Mouse (Mus musculus) heart, postnatal 14 days (tissue): ENCODE data around the gene Mbd5. TPM values are rescaled to one million over a fixed set of nuclear protein-coding genes. Genes with fewer than 3 reads are reported as not detected.

Source experiments
- DNase-seq, 2 experiments: peaks; one replicate each; pipeline ENCODE4 v3.0.0; 2021 to 2022
- intact Hi-C: fragments of 180-260 bp; cut with DNase I; formaldehyde crosslinking; loops from one replicate; pipeline ENCODE4 v1.15.1; 2025
- long read RNA-seq, 2 experiments: library from polyadenylated mRNA; stranded (forward); transcript quantifications; one replicate each; pipeline ENCODE4 v2.0.0; 2021
- total RNA-seq, 2 experiments: library from RNA; stranded (reverse); gene quantifications; 2 replicates each; pipeline ENCODE4 v1.2.3; 2021

Gene Mbd5
- total RNA-seq = 10 to 100 TPM; 36.2 to 36.8 TPM
- long read RNA-seq, experiment 1, full-length matches to known transcripts = 1 of 5 reads
- long read RNA-seq, experiment 1, partial matches to known transcripts = 0 of 5 reads
- long read RNA-seq, experiment 1, other reads (novel, unspliced or antisense) = 4 of 5 reads
- long read RNA-seq, experiment 2, partial matches to known transcripts = 2 of 6 reads
- long read RNA-seq, experiment 2, other reads (novel, unspliced or antisense) = 4 of 6 reads

DNA sequence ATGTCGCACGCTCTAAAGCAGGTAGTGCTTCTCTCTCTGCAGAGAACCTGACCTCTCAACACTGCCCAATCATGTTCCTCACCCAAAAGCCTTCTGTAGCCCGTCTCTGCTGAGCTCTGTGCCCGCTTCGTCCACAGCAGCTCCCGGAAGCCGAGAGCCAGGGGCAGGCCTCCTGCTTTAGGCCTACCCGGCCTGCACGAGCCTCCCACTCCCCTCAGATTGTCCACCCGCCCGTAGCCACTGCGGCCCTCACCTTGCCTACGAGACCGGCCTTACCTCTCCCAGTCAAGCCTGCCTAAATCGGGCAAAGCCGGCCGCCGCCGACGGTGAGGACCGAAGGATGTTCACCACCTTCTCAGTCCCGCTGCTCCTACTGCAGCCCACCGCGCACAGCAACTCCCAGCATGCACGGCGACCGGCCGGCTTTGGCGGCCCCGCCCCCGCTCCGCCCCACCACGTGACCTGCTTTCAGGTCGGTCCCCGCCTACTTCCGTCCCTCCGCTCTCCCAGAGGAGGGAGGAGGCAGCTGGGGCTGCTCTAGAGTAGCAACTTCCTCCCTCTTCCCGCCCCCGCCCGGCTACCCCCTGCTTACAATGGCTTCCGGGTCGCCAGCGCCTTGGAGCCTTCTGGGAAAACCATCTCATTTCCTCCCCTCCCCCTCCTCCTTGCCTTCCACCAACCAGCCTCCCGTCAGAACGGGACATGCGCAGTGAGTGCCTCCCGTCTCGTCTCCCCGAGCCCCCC lies at the start of gene Mbd5:
TSS of gene Mbd5 (plus strand) at position 668 of the 744 bp plus-strand sequence.
- intact Hi-C loops = no loop called here
- peak; percentile 98 to 99 for DNase-seq

DNA sequence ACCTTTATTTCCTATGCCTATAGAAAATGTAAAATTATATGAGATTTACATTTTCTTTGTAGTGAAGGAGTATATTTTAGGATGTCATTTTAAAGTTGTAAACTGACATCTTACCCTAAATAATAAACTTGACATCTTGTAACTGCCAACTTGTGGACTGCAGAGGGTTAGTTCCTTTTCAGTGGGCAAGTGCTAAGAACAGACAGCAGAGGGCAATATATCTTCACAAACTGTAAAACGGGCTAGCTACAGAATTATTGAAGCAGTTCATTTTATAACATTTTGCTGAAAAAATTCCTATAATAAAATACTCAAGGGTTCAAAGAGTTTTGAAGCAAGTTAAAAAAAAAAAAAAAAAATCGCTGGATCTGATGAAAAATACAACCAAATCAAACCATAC lies 40.4 kb upstream of the Mbd5 start:
- intact Hi-C loops = loop anchor here (1.0 kb wide), 1 partner anchor 404 kb away; no protein-coding TSS in a partner anchor
- no peak for DNase-seq

DNA sequence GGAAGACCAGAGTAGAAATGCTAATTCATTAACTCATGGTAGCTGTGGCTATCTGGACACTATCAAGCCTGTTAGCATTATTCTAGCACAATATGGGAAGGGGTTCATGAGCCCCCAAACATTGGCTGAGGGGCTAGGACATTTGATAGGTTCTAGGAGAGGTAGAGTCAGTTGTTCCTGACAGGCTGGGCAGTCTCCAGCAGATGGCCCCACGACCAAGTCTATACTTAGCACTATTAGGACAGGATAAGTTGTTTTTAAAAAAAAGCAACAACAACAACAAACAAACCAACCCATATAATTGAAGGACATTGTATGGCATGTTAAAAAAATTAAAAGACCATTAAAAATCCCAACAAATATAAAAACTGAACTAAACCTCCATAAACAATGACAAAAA lies 35.1 kb upstream of the Mbd5 start:
- intact Hi-C loops = loop anchor here (5.0 kb wide), 1 partner anchor 818 kb away; no protein-coding TSS in a partner anchor
- no peak for DNase-seq

DNA sequence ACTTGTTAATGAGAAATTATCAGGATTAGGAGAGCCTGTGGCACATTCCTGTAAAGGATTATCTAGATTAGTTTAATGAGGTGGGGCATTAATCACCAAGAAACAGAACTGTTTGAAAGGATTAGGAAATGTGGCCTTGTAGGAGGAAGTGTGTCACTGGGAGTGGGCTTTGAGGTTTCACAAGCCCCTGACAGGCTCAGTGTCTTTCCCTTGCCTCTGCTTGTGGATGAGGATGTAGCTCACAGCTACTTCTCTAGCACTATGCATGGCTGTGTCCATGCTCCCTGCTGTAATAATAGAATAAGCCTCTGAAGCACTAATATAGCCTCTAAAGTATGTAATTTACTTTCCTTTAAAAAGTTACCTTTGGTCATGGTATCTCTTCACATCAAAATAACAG lies 33.5 kb upstream of the Mbd5 start:
- DNase-seq = no peak
- intact Hi-C loops = no loop called here

DNA sequence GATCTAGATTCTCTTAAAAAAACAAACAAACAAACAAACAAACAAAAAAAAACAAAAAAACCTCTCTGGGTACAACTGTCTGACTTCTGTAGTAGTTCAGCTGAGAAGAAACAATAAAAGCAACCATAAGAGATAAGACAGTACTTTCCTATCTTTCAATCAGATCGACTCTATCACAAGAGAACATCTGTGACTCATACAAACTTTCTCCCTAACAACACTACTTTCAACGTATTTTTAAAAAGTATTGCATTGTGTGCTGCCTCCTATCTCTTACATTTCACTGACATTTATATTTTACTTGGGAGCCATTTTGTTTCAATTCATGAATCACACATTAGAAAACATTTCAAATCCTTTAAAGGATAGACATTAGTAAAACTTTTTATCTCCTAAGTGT lies 14.2 kb upstream of the Mbd5 start:
- no peak for DNase-seq
- intact Hi-C loops = no loop called here

DNA sequence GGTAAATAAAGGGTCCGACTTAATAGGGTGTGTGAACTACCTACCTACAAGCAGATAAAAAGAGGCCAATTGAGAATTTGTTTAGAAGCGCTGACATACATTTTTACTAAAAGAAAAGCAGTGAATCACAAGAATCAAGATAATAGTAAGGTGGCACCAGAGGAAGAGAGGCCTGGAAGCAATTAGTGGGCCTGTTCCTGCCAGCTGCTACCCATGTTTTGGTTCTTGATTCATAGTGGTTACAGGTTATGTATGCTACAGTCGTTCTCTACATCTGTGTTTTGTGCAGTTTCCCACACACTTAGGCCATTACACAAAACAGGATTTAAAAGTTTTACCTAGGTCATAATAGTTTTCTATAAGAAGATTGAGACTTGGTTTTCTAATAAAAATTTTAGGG lies 1.5 kb upstream of the Mbd5 start:
- no peak for DNase-seq
- intact Hi-C loops = no loop called here

DNA sequence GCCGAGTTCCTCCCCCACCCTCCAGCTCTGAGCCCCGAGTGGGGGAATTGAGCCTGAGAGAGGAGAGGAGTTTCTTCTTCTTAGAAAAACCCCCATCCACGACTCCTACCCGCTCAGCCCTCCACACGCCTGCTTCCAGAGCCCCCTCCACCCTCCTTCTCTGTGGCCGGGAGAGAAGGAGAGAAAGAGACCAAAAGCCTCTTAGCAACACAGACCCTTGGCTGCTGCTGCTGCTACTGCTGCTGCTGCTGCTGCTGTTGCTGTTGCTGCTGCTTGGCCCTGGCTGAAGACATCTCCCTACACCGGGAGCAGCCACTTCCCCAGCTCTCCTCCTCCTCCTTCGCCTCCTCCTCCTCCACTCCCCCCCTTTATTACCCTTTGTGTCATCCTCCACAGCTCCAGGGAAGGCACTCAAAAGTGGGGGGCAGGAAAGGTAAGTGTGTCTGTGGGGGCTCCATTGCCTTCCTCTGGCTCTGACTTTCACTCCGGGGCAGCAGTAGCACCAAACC lies 489 bp downstream of the Mbd5 start:
- intact Hi-C loops = no loop called here
- no peak for DNase-seq

DNA sequence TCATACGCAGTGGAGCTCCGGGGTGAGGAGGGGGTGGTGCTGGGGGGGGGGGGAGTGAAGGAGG lies 776 bp downstream of the Mbd5 start, which contains the start of gene Orc4:
TSS of gene Orc4 (minus strand) at position 26 of the 64 bp plus-strand sequence.
- DNase-seq = no peak
- intact Hi-C loops = no loop called here

DNA sequence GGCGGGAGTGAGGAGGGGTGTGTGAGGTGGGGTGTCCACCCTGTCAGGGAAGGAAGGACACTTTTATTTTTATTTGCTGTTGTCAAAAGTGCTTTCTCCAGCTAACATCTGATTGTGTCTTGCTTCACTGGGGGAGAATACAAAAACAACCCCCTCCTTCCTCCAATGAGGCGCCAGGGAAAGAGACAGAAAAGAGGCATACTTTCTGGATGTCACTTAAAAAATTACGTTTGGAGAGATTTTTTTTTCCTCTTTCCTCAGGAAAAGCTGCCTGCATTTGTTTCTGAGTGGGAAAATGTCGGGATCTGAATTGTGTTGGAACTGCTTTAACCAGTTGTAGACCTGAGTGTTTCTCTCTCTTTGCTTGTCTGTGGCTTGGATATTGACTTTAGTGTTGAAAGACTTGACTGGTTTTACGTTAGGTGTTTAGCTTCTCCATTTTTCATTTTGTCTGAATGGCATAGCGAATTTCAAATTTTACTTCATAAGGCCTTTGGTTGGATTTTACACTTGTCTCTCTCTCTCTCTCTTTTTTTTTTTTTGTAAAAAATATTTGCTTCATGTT lies 1.1 kb downstream of the Mbd5 start:
- DNase-seq = no peak
- intact Hi-C loops = no loop called here

DNA sequence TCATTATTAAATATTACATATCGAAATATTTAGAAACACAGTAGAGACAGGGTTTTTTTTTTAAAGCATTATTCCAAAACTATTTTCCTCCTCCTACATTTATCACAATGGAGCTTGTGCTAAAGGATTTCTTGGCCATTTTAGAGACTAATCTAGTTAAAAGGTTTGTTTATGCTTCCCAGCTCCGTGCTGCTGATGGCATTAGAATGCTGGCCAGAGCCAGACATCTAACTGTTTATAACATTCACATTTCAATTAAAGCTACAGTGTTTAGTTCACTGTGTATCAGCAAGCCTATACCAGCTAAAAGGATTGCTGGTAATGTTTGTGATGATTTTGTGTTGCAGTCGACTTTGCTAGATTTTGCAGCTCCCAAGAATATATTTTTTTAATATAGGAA lies 7.3 kb downstream of the Mbd5 start:
- DNase-seq = no peak
- intact Hi-C loops = no loop called here

DNA sequence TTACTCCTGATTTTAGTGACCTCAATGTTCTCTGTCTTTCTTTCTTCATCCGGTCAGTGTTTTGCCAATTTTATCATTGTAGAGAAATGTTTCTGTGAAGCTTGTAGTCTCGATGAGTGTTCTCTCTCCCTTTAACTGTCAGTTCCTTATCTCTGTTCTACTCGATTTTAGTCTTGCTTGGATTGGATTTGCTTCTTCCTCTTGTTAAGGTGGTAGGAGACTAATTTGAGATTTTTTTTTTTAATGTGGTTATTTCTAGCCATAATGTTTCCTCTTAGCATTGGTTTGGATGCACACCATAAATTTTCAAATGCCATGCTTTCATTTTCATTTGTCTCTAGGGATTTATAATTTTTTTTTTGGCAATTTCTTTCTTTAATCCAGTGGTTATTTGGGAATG lies 29.6 kb downstream of the Mbd5 start:
- intact Hi-C loops = no loop called here

DNA sequence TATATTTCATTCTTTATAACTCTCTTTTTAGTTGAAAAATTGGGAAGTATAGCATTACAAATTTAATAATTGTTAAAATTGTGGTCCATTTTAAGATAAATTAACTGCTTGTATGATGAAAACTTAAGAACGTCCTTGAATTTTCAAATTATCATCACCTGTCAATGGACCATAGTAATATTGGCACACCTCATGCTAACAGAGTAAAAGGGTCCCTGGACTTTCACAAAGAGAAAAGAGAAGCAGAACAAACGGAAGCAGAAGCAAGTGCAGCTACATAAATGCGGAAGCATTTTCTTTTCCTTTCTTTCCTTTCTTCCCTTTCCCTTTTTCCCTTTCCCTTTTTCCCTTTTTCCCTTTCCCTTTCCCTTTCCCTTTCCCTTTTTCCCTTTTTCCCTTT lies 41.0 kb downstream of the Mbd5 start:
- DNase-seq = no peak
- intact Hi-C loops = no loop called here

More for the DNA sequence above, 29.6 kb downstream of the Mbd5 start:
- no peak for DNase-seq

DNA sequence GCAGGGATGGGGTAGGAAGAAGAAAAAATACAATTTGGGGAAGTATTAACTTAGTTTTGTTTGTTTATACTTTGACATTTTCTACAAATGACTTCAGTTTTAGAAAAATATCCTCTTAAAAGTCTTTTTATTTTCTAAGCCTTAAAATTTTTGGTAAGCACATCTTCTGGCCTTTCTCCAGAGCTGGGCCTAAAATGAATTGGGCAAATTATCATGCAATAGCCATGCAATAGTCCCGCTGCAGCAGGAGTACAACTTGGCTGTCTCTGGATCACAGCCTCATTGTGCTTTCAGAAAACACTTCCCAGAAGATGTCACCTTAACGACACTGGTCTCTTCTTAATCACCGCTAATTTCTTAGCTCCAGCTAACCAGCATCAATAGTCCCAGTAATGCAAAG lies 91.2 kb downstream of the Mbd5 start:
- DNase-seq = no peak
- intact Hi-C loops = no loop called here

DNA sequence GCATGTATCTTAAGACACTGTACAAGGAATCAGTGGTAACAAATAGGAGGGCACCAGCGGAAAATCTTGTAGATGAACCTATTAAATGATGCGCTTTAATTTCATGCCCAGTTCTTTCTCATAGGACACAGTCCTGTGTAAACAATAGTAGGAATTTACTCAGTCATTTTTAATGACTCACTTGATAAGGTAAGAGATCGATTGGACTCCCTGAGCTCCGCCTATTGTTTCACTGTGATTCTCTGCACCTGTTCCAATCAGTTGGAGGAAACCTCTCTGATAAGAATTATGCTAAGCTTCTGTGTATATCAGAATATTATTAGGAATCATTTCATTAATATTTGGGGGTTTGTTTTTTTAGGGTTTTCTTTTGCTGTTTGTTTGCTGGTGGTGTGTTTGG lies 100.7 kb downstream of the Mbd5 start:
- intact Hi-C loops = no loop called here
- no peak for DNase-seq

DNA sequence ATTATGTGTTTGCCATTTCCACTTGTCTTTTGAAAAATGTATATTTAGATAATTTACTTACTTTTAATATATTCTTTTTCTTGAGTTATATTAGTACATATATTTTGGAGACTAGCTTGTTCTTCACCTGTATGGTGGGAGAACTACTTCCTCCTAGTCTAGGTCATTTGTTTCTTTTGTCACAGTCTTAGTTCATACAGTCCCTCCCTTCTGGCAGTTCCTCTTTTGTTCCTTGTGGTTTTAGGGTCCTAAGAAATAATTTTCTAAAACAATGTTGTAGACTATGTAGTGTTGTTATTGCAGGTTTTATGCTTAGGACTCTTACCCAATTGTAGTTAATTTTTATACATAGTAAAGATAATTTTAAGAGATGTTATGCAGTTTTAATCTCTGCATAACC lies 118.6 kb downstream of the Mbd5 start:
- DNase-seq = no peak
- intact Hi-C loops = no loop called here

DNA sequence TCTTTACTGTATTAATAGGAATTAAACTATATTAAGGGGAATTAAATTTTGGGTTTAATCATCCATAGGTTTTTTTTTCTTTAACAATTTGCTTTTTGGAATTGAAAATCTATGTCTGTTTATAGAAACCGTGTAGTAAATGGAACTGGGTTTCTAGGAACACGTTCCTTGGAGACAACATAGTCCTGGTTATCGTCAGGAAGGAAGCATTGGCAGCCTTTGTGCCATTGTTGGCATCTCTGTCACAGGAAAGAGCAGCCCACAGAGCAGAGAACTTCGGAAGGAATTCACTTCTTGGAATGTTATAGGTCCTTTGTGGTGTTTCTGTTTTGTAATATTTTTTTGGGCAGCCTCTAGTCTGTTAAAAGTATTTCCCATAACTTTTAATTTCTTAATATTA lies 135.7 kb downstream of the Mbd5 start:
- peak in 1 of 2 experiments; percentile 19 for DNase-seq
- intact Hi-C loops = no loop called here

DNA sequence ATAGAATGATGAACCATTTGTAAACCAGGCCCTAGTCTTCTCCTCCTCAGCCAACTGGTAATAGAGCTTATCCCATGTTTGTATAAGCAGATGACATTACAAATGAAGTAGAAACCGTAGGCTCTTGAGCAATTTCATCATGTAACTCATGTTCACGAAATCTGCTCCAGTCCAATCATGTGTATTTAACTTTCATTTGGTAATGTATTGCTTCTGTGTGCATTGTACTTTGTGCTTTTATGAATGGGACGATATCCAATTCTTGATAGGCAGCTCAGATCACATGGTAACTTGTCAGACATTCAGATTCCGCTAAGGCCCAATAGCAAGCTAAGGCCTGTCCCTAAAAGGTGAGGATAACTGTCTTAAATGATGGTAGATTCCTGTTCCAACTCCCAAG lies 141.5 kb downstream of the Mbd5 start:
- intact Hi-C loops = no loop called here
- no peak for DNase-seq

DNA sequence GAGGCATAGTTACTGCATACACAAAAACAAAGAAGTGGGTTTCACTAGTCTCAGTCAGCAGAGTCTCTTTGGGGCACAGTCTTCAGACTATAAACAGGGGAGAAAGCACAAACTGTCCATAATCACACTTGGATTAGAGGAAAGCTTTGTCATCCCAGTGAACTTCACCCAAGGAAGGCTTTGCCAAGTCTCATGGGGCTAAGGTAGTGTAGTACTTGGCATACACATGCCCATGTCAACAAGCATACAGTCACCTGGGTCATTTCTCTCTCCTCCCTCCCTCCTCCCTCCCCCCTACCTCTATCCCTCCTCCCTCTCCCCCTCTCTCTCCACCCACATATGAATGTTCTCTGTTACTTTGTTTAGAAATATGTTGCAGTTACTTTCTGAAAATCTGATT lies 147.5 kb downstream of the Mbd5 start:
- no peak for DNase-seq

DNA sequence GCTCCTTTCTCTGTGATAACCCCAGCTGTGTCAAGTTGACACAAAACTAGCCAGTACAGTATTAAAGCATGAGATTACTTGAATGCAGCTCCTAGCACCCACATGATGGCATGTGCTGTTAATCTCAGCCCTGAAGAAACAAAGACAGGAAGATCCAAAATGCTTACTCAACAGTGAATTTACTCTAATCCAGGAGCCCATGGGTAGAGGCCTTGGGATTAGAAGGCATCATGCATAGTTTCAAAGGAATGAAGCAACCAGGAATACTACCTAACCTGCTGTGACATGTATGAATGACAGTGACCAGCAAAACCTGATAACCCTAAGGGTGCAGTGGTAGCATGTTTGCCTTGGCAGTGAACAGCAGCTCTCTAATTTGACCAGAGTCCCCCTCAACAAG lies 159.6 kb downstream of the Mbd5 start:
- no peak for DNase-seq
- intact Hi-C loops = no loop called here

More for the DNA sequence above, 147.5 kb downstream of the Mbd5 start:
- intact Hi-C loops = no loop called here

DNA sequence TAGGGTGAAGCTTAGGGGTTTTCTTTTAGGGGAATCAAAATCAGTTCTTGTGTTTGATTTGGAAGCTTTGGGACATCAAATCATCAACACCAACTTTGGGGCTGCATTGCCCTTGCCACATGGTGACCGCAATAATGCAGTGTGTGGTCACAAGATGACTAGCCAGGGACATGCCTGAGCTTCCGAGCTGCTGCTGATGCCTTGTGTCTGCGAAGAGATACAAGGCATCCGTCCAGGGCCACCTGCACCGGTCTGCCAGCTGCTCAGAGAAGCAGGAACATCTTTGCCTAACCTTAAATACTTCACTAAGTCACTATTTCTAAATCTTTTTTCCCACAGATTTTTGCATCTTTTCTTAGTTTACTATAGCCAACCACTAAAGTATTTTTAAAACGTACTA lies 170.6 kb downstream of the Mbd5 start:
- DNase-seq = no peak
- intact Hi-C loops = no loop called here

DNA sequence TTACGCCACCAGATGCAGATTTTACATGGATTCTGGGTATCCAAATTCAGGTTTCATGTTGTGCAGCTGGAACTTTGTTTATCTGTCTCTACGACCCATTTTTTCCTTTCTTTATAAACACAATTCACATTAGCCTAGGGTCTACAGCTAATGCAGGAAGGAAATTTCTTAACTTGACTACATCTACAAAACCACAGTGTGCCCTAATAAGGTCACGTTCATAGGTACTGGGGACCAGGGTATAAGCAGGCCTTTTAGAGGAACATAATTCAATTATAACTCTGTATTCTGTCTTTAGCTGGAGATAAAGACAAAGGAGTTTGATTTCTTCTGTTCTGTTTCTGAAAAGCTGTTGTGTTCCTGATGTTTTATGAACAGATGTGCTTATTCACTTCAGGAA lies 172.3 kb downstream of the Mbd5 start:
- no peak for DNase-seq
- intact Hi-C loops = no loop called here

DNA sequence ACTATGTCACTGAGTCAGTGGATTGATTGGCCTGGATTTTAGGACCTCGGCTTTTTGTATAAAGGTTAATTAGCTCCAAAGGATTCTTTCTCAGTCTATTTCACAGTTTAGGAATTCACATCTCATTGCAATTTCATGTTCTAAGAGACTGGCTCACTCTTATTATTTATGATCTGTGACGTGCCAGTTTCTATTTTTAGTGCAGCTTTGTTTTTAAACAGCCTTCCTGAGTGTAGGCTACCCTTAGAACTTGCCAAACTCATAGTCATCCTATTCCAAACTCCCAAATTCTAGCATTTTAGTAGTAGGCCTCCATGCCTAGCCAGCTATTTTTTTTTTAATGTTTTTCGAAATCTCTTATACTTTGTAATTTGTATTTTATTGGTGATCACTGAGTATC lies 192.9 kb downstream of the Mbd5 start:
- intact Hi-C loops = no loop called here
- DNase-seq = no peak
